Mouse (Mus musculus): ENCODE data around the gene Rtca. TPM values are rescaled to one million over a fixed set of nuclear protein-coding genes. Genes with fewer than 3 reads are reported as not detected.

The Rtca gene
- polyA plus RNA-seq, 1 experiment from 2014 or later, result 47.7 TPM

DNA sequence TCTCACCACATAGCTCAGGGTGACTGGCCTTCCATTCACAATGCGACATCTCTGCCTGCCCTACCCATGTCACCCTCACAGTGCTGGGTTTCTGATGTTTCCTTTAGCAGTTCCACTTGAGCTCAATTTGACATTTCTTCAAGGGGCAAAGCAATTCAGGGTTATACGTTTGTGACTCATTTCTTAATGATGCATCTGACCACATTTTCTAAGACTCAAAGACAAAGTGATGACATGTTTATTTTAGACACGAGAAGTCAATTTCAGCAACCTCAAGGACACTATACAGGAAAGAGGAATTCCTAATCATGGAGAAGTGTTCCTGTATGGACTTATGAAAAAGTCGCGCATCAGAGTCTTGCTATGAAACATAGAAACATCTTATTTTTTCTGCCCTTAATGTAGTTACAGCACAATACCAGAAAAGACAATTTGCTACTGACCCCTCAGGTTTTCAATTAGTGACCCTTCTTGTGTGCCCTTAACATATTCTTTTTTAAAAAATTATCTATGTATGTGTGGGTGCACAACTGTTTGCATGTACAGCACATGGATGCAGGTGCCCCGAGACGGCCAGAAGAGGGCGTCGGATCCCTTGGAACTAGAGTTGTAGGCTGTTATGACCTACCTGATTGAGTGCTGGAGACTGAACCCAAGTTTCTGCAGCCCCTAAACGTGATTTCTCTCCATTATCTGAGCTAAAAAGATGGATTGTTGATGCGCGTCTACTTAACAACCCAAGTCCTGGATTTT is 4.3 kb upstream of the Rtca start:
- WGBS (ENCODE audit: insufficient replicate concordance), result 40% methylated on average over 12 of the region's 12 CpGs
- H3K27ac ChIP-seq, result no peak overlapping the region
- H3K4me2 ChIP-seq, result peak overlapping the region; percentile 76
- no peaks in the 10 kb centered on the region for H3K27me3 ChIP-seq (replicated peaks)
- no peaks in the 10 kb centered on the region for H3K9me3 ChIP-seq (replicated peaks)
- no peak overlapping the region for H3K9ac ChIP-seq
- 0 out of 2 replicates have a peak, but pooled peaks cover 2% of the 10 kb centered on the region for H3K36me3 ChIP-seq
- peaks cover 25% of the 10 kb centered on the region for H3K4me1 ChIP-seq
- H3K4me3 ChIP-seq, result peak overlapping the region; percentile 65
- peak; percentile 3; the same call in 1 of the 2 replicates for ATAC-seq

DNA sequence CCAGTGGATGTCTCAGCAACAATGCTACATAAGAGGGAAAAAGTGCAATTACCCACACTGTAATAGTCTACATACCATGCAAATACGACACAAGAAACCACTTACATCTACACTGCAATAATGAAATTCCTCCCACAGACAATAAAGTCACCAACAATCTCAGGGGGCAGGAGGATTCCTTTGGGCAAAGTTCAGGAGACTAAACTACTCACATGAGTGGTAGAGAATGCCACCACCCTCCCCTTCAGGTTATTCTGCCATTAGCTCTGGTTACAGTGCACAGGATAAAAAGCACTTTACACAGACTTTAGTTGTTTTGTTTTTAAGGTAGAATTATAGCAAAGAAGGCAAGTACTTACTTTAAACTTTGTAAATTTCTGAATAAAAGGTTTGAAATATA is 12.3 kb downstream of the Rtca start:
- H3K4me2 ChIP-seq, result no peak overlapping the region
- H3K9me3 ChIP-seq (replicated peaks), result no peaks in the 10 kb centered on the region
- H3K9ac ChIP-seq, result no peak overlapping the region
- no peaks in the 10 kb centered on the region for H3K4me1 ChIP-seq
- 65% methylated on average over 1 of the region's 1 CpGs for WGBS (ENCODE audit: insufficient replicate concordance)
- H3K27me3 ChIP-seq (replicated peaks), result no peaks in the 10 kb centered on the region
- ATAC-seq, result no peak
- H3K27ac ChIP-seq, result no peak overlapping the region
- H3K36me3 ChIP-seq, result peaks cover 96% of the 10 kb centered on the region
- H3K4me3 ChIP-seq, result no peak overlapping the region

DNA sequence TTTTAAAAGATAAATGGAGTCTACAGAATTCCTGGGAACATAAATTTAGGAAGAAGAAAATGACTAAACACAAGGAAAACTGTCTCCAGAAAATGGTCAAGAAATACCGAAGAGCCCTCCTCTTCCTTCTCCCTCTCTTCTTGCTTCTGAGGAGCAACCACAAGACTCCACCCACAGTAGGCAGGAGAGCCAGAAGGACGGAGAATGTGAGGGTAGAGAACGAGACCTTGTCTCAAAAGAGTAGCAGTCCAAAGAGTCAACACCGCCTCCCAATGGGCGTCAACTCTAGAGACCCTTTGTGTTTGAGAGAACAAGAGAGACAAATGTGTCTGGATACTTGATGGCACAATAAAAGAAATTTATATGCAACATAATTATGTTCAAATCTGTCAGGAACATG is 14.3 kb downstream of the Rtca start:
- Histone ChIP-seq H3K27me3 (replicated peaks) (no peaks in the 10 kb centered on the region), H3K36me3 (peaks cover 96% of the 10 kb centered on the region), H3K9me3 (replicated peaks) (no peaks in the 10 kb centered on the region), H3K4me3 (no peak overlapping the region), H3K4me2 (no peak overlapping the region), H3K27ac (no peak overlapping the region), H3K9ac (no peak overlapping the region), H3K4me1 (no peaks in the 10 kb centered on the region)
- 58% methylated on average over 5 of the region's 5 CpGs for WGBS (ENCODE audit: insufficient replicate concordance)
- no peak for ATAC-seq

DNA sequence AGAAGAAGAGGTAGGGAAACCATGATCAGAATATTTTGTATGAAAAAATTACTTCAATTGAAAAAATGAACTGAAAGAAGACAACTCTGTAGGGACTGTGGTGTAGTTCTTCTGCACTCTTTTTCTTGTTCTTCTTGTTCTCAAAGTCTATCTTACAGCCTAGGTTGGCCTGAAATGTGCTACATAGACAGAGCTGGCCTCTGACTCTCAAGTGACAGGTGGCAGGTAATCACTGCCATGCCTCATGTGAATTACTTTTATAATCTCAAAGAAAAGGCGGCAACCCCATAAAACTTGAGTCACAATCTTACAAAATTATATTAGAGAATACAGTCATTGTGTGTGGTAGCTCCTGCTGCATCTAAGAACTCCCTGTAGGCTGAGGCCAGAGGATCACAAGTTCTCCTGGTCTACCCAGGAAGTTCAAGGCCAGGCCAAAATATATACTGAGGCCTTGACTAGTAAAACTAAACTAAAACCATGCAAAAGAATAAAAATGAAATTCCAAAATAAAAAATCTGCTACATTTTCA is 16.0 kb downstream of the Rtca start:
- no peak overlapping the region for H3K4me3 ChIP-seq
- no peaks in the 10 kb centered on the region for H3K9me3 ChIP-seq (replicated peaks)
- 87% methylated on average over 1 of the region's 1 CpGs for WGBS (ENCODE audit: insufficient replicate concordance)
- H3K27me3 ChIP-seq (replicated peaks), result no peaks in the 10 kb centered on the region
- H3K4me2 ChIP-seq, result no peak overlapping the region
- no peak overlapping the region for H3K9ac ChIP-seq
- no peak for ATAC-seq
- H3K4me1 ChIP-seq, result no peaks in the 10 kb centered on the region
- peaks cover 93% of the 10 kb centered on the region for H3K36me3 ChIP-seq
- H3K27ac ChIP-seq, result no peak overlapping the region

GRCm38 (mm10) chr3:116490920-116491319 is 17.1 kb downstream of the Rtca start:
- Histone ChIP-seq H3K27ac (no peak overlapping the region), H3K4me3 (no peak overlapping the region), H3K36me3 (peaks cover 89% of the 10 kb centered on the region), H3K4me1 (no peaks in the 10 kb centered on the region), H3K9me3 (replicated peaks) (no peaks in the 10 kb centered on the region), H3K27me3 (replicated peaks) (no peaks in the 10 kb centered on the region), H3K4me2 (no peak overlapping the region), H3K9ac (no peak overlapping the region)
- 81% methylated on average over 5 of the region's 5 CpGs for WGBS (ENCODE audit: insufficient replicate concordance)
- ATAC-seq, result no peak

DNA sequence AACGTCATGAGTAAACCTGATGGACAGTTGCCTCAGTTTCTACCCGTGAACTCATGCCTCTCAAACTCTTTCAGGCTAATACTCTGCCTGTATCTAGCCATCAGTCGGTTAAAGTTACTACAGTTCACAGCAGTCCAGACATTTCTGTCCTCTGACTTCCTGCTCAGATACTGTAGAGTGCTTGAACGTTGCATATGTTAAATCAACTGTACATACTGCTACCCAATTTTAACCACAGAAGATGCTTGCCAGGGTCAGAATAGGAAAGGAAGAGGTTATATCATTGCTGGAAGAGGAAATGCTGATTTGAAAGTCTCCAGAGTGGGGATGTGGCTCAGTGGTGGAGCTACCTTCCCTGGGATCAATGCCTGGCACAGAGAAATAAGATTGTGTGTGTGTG is 24.7 kb downstream of the Rtca start:
- H3K36me3 ChIP-seq, result peaks cover 16% of the 10 kb centered on the region
- no peak overlapping the region for H3K4me3 ChIP-seq
- H3K4me2 ChIP-seq, result no peak overlapping the region
- no peaks in the 10 kb centered on the region for H3K4me1 ChIP-seq
- no peak overlapping the region for H3K9ac ChIP-seq
- 42% methylated on average over 4 of the region's 4 CpGs for WGBS (ENCODE audit: insufficient replicate concordance)
- ATAC-seq, result no peak
- no peaks in the 10 kb centered on the region for H3K9me3 ChIP-seq (replicated peaks)
- H3K27me3 ChIP-seq (replicated peaks), result no peaks in the 10 kb centered on the region
- H3K27ac ChIP-seq, result no peak overlapping the region

GRCm38 (mm10) chr3:116482724-116483123 is 25.3 kb downstream of the Rtca start:
- no peak overlapping the region for H3K9ac ChIP-seq
- H3K27ac ChIP-seq, result no peak overlapping the region
- H3K9me3 ChIP-seq (replicated peaks), result no peaks in the 10 kb centered on the region
- no peaks in the 10 kb centered on the region for H3K27me3 ChIP-seq (replicated peaks)
- no peak overlapping the region for H3K4me2 ChIP-seq
- H3K4me3 ChIP-seq, result no peak overlapping the region
- H3K4me1 ChIP-seq, result no peaks in the 10 kb centered on the region
- H3K36me3 ChIP-seq, result peaks cover 11% of the 10 kb centered on the region
- no peak for ATAC-seq
- 25% methylated on average over 3 of the region's 3 CpGs for WGBS (ENCODE audit: insufficient replicate concordance)

DNA sequence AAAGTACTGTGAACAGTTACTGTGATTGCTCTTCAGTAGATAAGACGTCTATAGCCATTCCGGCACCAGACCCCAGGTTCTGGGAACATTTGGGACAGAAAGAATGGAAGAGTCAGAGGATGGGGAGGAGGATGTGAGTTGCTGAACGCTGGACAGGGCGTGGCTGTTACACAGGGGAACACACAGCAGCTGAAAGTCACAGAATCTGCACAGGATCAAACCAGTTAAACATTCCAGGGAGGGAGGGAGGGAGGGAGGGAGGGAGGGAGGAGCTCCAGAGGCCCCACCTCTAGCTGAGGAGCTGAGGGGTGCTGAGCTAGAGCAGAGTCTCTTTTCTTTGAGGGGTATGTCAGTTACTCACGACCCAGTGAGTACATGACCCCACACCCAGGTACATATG is 27.1 kb downstream of the Rtca start:
- Histone ChIP-seq H3K9ac (no peak overlapping the region), H3K4me2 (no peak overlapping the region), H3K36me3 (no peaks in the 10 kb centered on the region), H3K27me3 (replicated peaks) (no peaks in the 10 kb centered on the region), H3K27ac (no peak overlapping the region), H3K9me3 (replicated peaks) (no peaks in the 10 kb centered on the region), H3K4me1 (no peaks in the 10 kb centered on the region), H3K4me3 (no peak overlapping the region)
- WGBS (ENCODE audit: insufficient replicate concordance), result 49% methylated on average over 5 of the region's 5 CpGs
- ATAC-seq, result no peak

DNA sequence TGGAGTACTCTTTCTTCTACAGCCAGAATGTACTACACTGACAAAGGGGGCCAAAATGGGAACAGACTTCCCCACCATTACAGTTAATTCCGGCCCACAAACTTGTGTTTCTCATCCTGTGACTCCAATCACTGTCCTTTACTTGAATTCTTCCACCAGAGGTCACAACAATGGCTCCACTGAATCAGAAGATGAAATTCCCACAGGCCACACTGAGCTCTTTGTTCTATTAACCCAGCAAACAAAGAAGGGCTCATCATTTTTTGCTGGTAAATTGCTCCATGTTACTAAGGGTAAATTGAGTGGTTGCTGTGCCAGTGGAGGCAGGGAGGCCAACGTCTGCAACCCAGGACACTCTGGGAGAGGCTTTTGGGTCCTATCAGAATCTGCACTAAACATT is 27.9 kb downstream of the Rtca start:
- H3K27me3 ChIP-seq (replicated peaks), result no peaks in the 10 kb centered on the region
- no peak overlapping the region for H3K9ac ChIP-seq
- ATAC-seq, result no peak
- no peaks in the 10 kb centered on the region for H3K36me3 ChIP-seq
- H3K9me3 ChIP-seq (replicated peaks), result no peaks in the 10 kb centered on the region
- H3K4me2 ChIP-seq, result no peak overlapping the region
- H3K4me1 ChIP-seq, result no peaks in the 10 kb centered on the region
- 73% methylated on average over 2 of the region's 2 CpGs for WGBS (ENCODE audit: insufficient replicate concordance)
- H3K4me3 ChIP-seq, result no peak overlapping the region
- H3K27ac ChIP-seq, result no peak overlapping the region

DNA sequence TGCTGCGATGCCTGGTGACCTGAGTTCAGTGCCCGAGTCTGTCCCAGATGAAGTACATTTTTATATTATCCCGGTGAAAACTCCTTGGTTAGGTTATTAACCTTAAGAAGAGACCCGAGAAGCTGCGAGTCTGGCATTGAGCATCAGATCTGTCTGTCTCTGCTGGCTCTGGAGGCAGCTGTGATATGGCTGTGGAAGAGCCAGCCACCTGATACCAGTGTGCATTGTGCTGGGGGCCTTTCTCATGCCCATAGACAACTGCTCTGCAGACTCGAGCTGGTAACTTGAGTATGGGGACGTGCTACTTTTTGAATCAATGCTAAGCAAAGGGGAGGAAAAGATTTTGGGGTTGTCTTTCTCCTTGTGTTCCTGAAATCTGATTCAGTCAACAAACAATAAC is 30.7 kb downstream of the Rtca start:
- Histone ChIP-seq H3K4me2 (no peak overlapping the region), H3K4me3 (no peak overlapping the region), H3K36me3 (no peaks in the 10 kb centered on the region), H3K4me1 (no peaks in the 10 kb centered on the region), H3K27ac (no peak overlapping the region), H3K9me3 (replicated peaks) (no peaks in the 10 kb centered on the region), H3K9ac (no peak overlapping the region), H3K27me3 (replicated peaks) (no peaks in the 10 kb centered on the region)
- 70% methylated on average over 7 of the region's 7 CpGs for WGBS (ENCODE audit: insufficient replicate concordance)
- no peak for ATAC-seq

- Histone ChIP-seq H3K4me1 (no peaks in the 10 kb centered on the region), H3K27ac (no peak overlapping the region), H3K4me2 (no peak overlapping the region), H3K36me3 (no peaks in the 10 kb centered on the region), H3K9ac (no peak overlapping the region), H3K4me3 (no peak overlapping the region), H3K27me3 (replicated peaks) (no peaks in the 10 kb centered on the region), H3K9me3 (replicated peaks) (no peaks in the 10 kb centered on the region)
- WGBS (ENCODE audit: insufficient replicate concordance), result 41% methylated on average over 5 of the region's 5 CpGs
- ATAC-seq, result no peak
These were observed 31.2 kb downstream of the Rtca start for GRCm38 (mm10) chr3:116476686-116477298.

- 62% methylated on average over 11 of the region's 11 CpGs for WGBS (ENCODE audit: insufficient replicate concordance)
- H3K27ac ChIP-seq, result no peak overlapping the region
- no peaks in the 10 kb centered on the region for H3K36me3 ChIP-seq
- no peak overlapping the region for H3K4me2 ChIP-seq
- ATAC-seq, result no peak
- H3K9ac ChIP-seq, result no peak overlapping the region
- no peaks in the 10 kb centered on the region for H3K4me1 ChIP-seq
- no peaks in the 10 kb centered on the region for H3K9me3 ChIP-seq (replicated peaks)
- 0 out of 2 replicates have a peak, but pooled peaks cover 4% of the 10 kb centered on the region for H3K27me3 ChIP-seq (replicated peaks)
- H3K4me3 ChIP-seq, result no peak overlapping the region
These were observed 33.4 kb downstream of the Rtca start for GRCm38 (mm10) chr3:116474602-116475001.
